Mouse (Mus musculus): ENCODE measurements around the gene Psmd6. TPM values are rescaled to one million over a fixed set of nuclear protein-coding genes. Genes with fewer than 3 reads are reported as not detected.

Psmd6 gene
- polyA plus RNA-seq, 1 experiment from 2014 or later = 200 TPM

DNA sequence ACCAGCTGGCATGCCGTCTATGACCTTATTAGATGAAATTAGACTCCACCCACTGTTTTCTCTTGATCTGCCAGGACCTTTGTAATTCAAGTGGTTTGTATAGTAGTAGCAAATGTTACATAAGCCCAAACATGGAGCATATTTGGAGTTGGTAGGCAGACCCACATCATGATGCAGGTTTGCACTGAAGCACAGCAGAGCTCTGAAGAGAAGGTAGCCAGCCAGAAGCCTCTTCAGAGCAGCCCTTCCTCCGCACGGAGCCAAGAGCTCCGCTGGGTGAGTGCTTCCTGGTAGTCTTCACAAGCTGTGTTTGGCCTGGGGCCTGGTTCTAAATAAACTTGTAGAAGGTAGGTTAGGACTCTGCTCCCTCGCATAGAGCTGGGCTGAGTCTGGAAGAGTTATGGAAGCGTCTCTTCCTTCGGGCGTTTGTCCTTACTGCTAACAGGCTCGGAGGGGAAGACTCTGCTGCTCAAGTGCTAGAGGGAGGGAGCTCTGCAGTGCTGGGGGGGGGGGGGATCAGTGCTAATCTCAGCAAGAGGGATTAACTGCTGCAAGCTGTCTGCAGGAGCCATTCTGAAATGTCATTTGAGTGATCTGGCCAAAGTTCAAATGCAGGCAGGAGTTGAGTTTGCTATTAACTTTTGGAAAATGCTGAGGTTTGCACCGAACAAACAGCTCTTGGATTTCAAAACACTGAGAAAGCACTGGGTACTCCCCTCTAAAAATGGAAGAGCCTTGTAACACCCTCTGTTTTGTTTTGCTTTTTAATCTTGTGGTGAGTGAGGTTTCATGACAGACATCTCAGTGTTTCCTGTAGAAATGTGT lies 52.9 kb downstream of the Psmd6 start:
- ATAC-seq (replicated peaks; ENCODE audit: extremely low read depth, insufficient read depth, low FRiP score) = peak; percentile 66
- WGBS = 15% methylated on average over 10 of the region's 10 CpGs
- Histone ChIP-seq H3K4me1 (ENCODE audit: control insufficient read depth, insufficient read depth, low read length) (peaks cover 37% of the 10 kb centered on the region), H3K27ac (ENCODE audit: low read length) (peak overlapping the region; percentile 85), H3K9me3 (replicated peaks; ENCODE audit: control insufficient read depth, low read length) (no peaks in the 10 kb centered on the region), H3K4me3 (ENCODE audit: low read length) (peak overlapping the region; percentile 36), H3K27me3 (ENCODE audit: control insufficient read depth, insufficient read depth, low read length) (no peaks in the 10 kb centered on the region), H3K9ac (ENCODE audit: low read length) (peak overlapping the region; percentile 61), H3K36me3 (ENCODE audit: control insufficient read depth, insufficient read depth) (no peaks in the 10 kb centered on the region), H3K4me2 (ENCODE audit: low read depth, low read length) (peak overlapping the region; percentile 55)

DNA sequence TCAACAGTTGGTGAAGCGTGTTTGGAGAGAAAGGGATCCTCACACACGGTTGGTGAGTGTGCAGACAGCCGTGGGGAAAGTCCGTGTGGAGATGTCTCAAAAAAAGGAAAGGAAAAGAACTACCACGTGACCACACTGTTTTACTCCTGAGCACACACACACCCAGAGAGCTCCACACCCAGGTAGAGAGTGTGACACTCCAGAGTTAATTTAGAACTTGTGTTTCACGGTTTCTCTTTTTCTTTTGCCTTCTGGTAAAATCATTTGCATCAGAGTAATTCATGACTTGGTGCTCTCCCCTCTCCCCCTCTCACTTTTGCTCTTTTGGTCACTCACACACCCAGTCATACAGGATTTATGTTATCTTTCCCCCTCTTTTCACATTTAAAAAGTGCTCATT lies 54.5 kb downstream of the Psmd6 start:
- Histone ChIP-seq H3K36me3 (ENCODE audit: control insufficient read depth, insufficient read depth) (peaks cover 3% of the 10 kb centered on the region; the same call in 1 of the 2 replicates), H3K27me3 (ENCODE audit: control insufficient read depth, insufficient read depth, low read length) (no peaks in the 10 kb centered on the region), H3K4me3 (ENCODE audit: low read length) (no peak overlapping the region), H3K4me1 (ENCODE audit: control insufficient read depth, insufficient read depth, low read length) (peaks cover 37% of the 10 kb centered on the region), H3K9ac (ENCODE audit: low read length) (no peak overlapping the region), H3K9me3 (replicated peaks; ENCODE audit: control insufficient read depth, low read length) (no peaks in the 10 kb centered on the region), H3K27ac (ENCODE audit: low read length) (no peak overlapping the region), H3K4me2 (ENCODE audit: low read depth, low read length) (no peak overlapping the region)
- 79% methylated on average over 6 of the region's 6 CpGs for WGBS
- no peak for ATAC-seq (replicated peaks; ENCODE audit: extremely low read depth, insufficient read depth, low FRiP score)

- 64% methylated on average over 4 of the region's 4 CpGs for WGBS
- Histone ChIP-seq H3K4me1 (ENCODE audit: control insufficient read depth, insufficient read depth, low read length) (peaks cover 29% of the 10 kb centered on the region), H3K9ac (ENCODE audit: low read length) (no peak overlapping the region), H3K27ac (ENCODE audit: low read length) (peak overlapping the region; percentile 36), H3K27me3 (ENCODE audit: control insufficient read depth, insufficient read depth, low read length) (no peaks in the 10 kb centered on the region), H3K4me3 (ENCODE audit: low read length) (no peak overlapping the region), H3K4me2 (ENCODE audit: low read depth, low read length) (no peak overlapping the region), H3K36me3 (ENCODE audit: control insufficient read depth, insufficient read depth) (peaks cover 3% of the 10 kb centered on the region; the same call in 1 of the 2 replicates), H3K9me3 (replicated peaks; ENCODE audit: control insufficient read depth, low read length) (no peaks in the 10 kb centered on the region)
- ATAC-seq (replicated peaks; ENCODE audit: extremely low read depth, insufficient read depth, low FRiP score) = no peak
Measured at GRCm38 (mm10) chr14:14065142-14065498, 55.7 kb downstream of the Psmd6 start.

- Histone ChIP-seq H3K27me3 (ENCODE audit: control insufficient read depth, insufficient read depth, low read length) (no peaks in the 10 kb centered on the region), H3K4me1 (ENCODE audit: control insufficient read depth, insufficient read depth, low read length) (peaks cover 29% of the 10 kb centered on the region), H3K27ac (ENCODE audit: low read length) (peak overlapping the region; percentile 36), H3K4me2 (ENCODE audit: low read depth, low read length) (no peak overlapping the region), H3K36me3 (ENCODE audit: control insufficient read depth, insufficient read depth) (peaks cover 3% of the 10 kb centered on the region; the same call in 1 of the 2 replicates), H3K4me3 (ENCODE audit: low read length) (no peak overlapping the region), H3K9ac (ENCODE audit: low read length) (no peak overlapping the region), H3K9me3 (replicated peaks; ENCODE audit: control insufficient read depth, low read length) (no peaks in the 10 kb centered on the region)
- peak; percentile 42; the same call in 1 of the 2 replicates for ATAC-seq (replicated peaks; ENCODE audit: extremely low read depth, insufficient read depth, low FRiP score)
- WGBS = 32% methylated on average over 5 of the region's 5 CpGs
Measured at GRCm38 (mm10) chr14:14064486-14065141, 56.2 kb downstream of the Psmd6 start.

DNA sequence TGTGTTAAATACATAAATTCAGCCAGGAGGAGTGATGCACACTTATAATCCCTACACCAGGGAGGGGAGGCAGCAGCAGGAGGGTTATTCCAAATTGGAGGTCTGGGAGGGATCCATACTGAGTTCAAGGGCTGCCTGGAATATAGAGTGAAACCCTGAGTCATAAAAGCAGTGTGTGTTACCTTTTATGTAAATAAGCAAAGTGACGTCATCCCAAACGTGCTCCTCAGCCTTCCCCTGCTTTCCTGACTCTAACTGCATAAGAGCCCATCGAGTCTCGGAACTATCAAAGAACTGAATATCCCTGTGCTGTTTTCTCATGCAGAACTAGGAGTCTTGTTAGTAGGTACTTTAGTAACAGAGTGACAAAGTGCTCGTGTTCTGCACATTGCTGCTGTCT lies 57.4 kb downstream of the Psmd6 start:
- no peaks in the 10 kb centered on the region for H3K27me3 ChIP-seq (ENCODE audit: control insufficient read depth, insufficient read depth, low read length)
- 72% methylated on average over 5 of the region's 5 CpGs for WGBS

GRCm38 (mm10) chr14:14062531-14063245 lies 58.1 kb downstream of the Psmd6 start:
- Histone ChIP-seq H3K9ac (ENCODE audit: low read length) (no peak overlapping the region), H3K9me3 (replicated peaks; ENCODE audit: control insufficient read depth, low read length) (no peaks in the 10 kb centered on the region), H3K27me3 (ENCODE audit: control insufficient read depth, insufficient read depth, low read length) (no peaks in the 10 kb centered on the region), H3K4me2 (ENCODE audit: low read depth, low read length) (no peak overlapping the region), H3K36me3 (ENCODE audit: control insufficient read depth, insufficient read depth) (peaks cover 9% of the 10 kb centered on the region), H3K4me1 (ENCODE audit: control insufficient read depth, insufficient read depth, low read length) (peaks cover 15% of the 10 kb centered on the region), H3K4me3 (ENCODE audit: low read length) (no peak overlapping the region), H3K27ac (ENCODE audit: low read length) (no peak overlapping the region)
- no peak for ATAC-seq (replicated peaks; ENCODE audit: extremely low read depth, insufficient read depth, low FRiP score)
- WGBS = 87% methylated on average over 11 of the region's 11 CpGs

More for the DNA sequence above, 57.4 kb downstream of the Psmd6 start:
- no peak overlapping the region for H3K4me3 ChIP-seq (ENCODE audit: low read length)
- H3K4me1 ChIP-seq (ENCODE audit: control insufficient read depth, insufficient read depth, low read length) = peaks cover 22% of the 10 kb centered on the region
- H3K4me2 ChIP-seq (ENCODE audit: low read depth, low read length) = no peak overlapping the region
- no peak overlapping the region for H3K27ac ChIP-seq (ENCODE audit: low read length)
- peaks cover 5% of the 10 kb centered on the region for H3K36me3 ChIP-seq (ENCODE audit: control insufficient read depth, insufficient read depth)
- H3K9me3 ChIP-seq (replicated peaks; ENCODE audit: control insufficient read depth, low read length) = no peaks in the 10 kb centered on the region
- no peak overlapping the region for H3K9ac ChIP-seq (ENCODE audit: low read length)
- ATAC-seq (replicated peaks; ENCODE audit: extremely low read depth, insufficient read depth, low FRiP score) = no peak

Other genes starting within 250 kb of the Psmd6 start
- gene Gm281, start 206.5 kb downstream of the Psmd6 start, polyA plus RNA-seq (2015; fragmentation: Nextera tagmentation; extraction: Ambion mirVana) = 0.06 TPM in 1 of 2 replicates, not detected in the other
- gene Atxn7, start 159.5 kb downstream of the Psmd6 start, polyA plus RNA-seq (2015; fragmentation: Nextera tagmentation; extraction: Ambion mirVana) = 2.7 and 2.9 TPM in 2 replicates
- gene Thoc7, start 159.1 kb downstream of the Psmd6 start, polyA plus RNA-seq (2015; fragmentation: Nextera tagmentation; extraction: Ambion mirVana) = 156 and 167 TPM in 2 replicates
- not detected in 2 replicates for gene Olfr720, start 65.9 kb upstream of the Psmd6 start, polyA plus RNA-seq (2015; fragmentation: Nextera tagmentation; extraction: Ambion mirVana)
- not detected in 2 replicates for gene Olfr31, start 201.8 kb upstream of the Psmd6 start, polyA plus RNA-seq (2015; fragmentation: Nextera tagmentation; extraction: Ambion mirVana)
- 4.7 and 6.9 TPM in 2 replicates for gene Il3ra, start 225.3 kb upstream of the Psmd6 start, polyA plus RNA-seq (2015; fragmentation: Nextera tagmentation; extraction: Ambion mirVana)